Mouse (Mus musculus): ENCODE measurements around the gene Uhrf1bp1l.

- TF ChIP-seq CTCF (IDR thresholded peaks at IDR 0.05; ENCODE audit: low read depth, low read length), result no peak
- no peak for TF ChIP-seq POLR2A (IDR thresholded peaks at IDR 0.05; ENCODE audit: borderline replicate concordance, low read depth, low read length)
These were observed 37.4 kb upstream of the Uhrf1bp1l start for GRCm38 (mm10) chr10:89707397-89707796.
